Mouse (Mus musculus): ENCODE measurements around the gene Wdr62.

Gene Wdr62

GRCm38 (mm10) chr7:30279951-30280669 lies at the start of gene Wdr62, which contains the start of gene Thap8:
Gene Wdr62 (minus strand): TSS chr7:30280419.
Gene Thap8 (plus strand): TSS chr7:30280094.
- peak; percentile 85 to 92 for DNase-seq (ENCODE audit: low spot score in 2 of 2)

GRCm38 (mm10) chr7:30328379-30328778 lies 48.2 kb upstream of the Wdr62 start:
- DNase-seq (ENCODE audit: low spot score in 2 of 2), result no peak

- no peak for DNase-seq (ENCODE audit: low spot score in 2 of 2)
Measured at GRCm38 (mm10) chr7:30327140-30327539, 46.9 kb upstream of the Wdr62 start.

GRCm38 (mm10) chr7:30326427-30326826 lies 46.2 kb upstream of the Wdr62 start:
- DNase-seq (ENCODE audit: low spot score in 2 of 2), result no peak

- DNase-seq (ENCODE audit: low spot score in 2 of 2), result no peak
Measured at GRCm38 (mm10) chr7:30325364-30325763, 45.1 kb upstream of the Wdr62 start.

GRCm38 (mm10) chr7:30324300-30324944 lies 44.2 kb upstream of the Wdr62 start:
- no peak for DNase-seq (ENCODE audit: low spot score in 2 of 2)

- no peak for DNase-seq (ENCODE audit: low spot score in 2 of 2)
Measured at GRCm38 (mm10) chr7:30323795-30324194, 43.6 kb upstream of the Wdr62 start, which contains the start of gene Sdhaf1. Gene Sdhaf1 (minus strand): TSS chr7:30323895.

DNA sequence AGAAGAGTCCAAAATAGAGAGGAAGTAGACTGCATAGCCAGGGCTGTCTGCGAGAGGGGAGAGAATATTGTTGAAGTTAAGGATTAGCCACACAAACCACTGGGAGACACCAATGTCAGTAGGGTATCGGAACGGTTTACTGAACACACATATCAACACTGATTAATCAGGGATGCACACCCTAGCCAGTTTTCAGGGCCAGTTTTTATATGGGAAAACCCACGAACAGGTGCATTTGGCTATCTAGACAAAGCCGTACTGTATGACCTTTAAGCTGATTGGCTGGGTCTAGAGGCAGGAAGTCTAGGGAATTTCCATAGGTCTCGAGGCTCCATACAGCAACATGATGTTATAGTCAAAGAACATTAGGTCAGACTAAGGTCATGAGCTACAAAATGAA lies 42.6 kb upstream of the Wdr62 start:
- DNase-seq (ENCODE audit: low spot score in 2 of 2), result no peak

- DNase-seq (ENCODE audit: low spot score in 2 of 2), result peak; percentile 95 to 98
Measured at GRCm38 (mm10) chr7:30322285-30322667, 42.1 kb upstream of the Wdr62 start.

GRCm38 (mm10) chr7:30321539-30322284 lies 41.5 kb upstream of the Wdr62 start, which contains the start of gene E130208F15Rik:
Gene E130208F15Rik (plus strand): TSS chr7:30321740.
- DNase-seq (ENCODE audit: low spot score in 2 of 2), result peak; percentile 51 to 79

DNA sequence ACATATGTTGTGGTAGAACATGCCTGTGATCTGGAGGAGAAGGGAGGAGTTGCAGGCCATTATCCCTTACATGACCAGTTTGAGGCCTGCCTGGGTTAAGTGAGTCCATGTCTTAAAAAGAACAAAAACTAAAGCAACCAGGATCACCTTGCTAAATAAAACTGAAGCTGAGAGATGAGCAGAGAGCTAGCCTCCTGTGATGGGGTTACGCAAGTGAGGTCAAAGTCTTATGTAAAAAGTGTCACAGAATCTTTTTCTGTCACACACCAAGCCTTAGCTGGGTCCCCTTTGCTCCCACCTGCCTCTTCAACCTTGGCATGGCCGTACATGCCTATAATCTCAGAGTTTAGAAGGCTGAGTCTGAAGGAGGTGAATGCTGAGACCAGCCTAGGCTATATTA lies 40.7 kb upstream of the Wdr62 start:
- no peak for DNase-seq (ENCODE audit: low spot score in 2 of 2)

DNA sequence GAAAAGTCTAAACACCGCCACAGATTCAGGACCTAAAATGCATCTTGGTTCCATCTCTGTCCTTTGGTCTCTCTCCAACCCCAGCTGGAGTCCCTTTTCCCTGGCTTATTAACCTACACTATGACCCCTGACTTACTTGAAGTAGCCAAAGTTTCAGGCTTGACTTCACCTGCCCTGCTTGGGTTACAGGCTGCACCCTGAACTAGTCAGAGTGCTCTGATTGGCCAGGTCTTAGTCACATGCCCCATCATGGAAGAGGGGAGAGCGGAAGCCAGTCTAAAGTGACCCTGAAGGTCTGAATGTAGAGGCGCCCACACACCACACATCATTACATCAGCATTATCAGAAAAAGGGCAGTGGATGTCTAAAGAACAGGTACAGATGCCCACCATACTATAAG lies 37.9 kb upstream of the Wdr62 start:
- DNase-seq (ENCODE audit: low spot score in 2 of 2), result no peak

DNA sequence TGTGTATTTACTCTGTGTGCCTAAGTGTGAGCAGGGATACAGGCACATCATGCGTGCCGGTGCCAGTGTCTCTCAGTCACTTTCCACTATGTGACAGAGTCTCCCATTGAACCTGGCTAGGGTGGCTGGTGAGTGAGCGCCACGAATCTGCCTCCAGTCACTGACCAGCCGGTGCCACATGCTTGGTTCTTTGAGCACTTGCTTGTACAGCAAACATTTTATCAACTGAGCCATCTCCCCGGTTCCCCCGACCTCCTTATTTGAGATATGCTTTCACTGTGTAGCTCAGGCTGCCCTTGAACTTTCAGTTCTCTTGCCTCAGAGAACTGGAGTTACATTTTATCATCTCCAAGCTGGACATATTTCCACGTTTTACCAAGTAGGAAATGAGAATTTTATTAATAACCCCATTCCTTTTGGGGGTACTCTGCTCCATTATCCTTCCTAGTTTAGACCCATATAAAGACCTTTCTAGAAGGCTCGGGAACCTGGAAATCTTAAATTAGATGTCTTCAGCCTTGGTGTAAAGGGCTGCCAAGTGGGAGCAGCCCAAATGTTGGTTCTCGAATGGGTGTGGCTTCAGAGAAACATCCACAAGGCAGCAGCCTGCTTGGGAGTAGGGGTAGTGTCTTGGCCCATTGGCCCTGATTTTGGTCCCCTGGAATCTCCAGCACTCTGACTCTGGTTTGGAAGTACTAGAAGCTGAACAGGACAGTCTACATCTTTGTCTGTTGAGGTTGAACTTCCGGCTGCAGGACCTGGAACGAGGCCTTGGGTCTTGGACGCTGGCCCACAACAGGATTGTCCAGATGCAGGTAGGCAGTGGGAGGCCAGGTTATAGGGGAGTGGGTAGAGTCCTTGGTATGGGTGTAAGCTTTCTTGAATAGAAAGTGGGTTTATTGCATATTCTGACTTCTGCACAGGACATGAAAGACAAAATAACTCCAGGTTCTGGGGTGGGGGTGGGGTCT lies 35.6 kb upstream of the Wdr62 start:
- DNase-seq (ENCODE audit: low spot score in 2 of 2), result no peak

DNA sequence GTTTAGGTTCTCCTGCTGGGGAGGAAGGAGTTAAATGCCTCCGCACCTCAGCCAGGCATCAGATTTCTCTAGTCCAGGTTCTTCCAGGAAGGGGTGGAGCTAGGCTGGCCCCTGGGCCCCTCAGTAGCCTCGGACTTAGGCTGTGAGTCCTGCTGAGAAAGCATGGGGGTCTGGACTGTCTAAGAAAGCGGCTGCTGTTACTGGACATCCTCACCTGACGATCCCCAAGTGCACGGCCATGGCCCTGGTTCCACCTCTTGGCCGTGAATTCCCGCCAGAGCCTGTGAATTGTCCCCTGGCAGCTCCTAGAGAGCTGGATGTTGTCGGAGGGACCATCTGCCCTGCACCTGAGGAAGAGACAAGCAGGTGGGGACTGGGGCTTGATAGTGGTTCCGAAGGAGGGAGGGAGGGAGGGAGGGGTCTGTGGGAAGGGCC lies 34.5 kb upstream of the Wdr62 start, which contains the start of gene Syne4:
Gene Syne4, plus strand, starts transcription at position 87 of the 435 bp plus-strand sequence.
- no peak for DNase-seq (ENCODE audit: low spot score in 2 of 2)

- DNase-seq (ENCODE audit: low spot score in 2 of 2), result no peak
Measured at GRCm38 (mm10) chr7:30313666-30314320, 33.6 kb upstream of the Wdr62 start.

DNA sequence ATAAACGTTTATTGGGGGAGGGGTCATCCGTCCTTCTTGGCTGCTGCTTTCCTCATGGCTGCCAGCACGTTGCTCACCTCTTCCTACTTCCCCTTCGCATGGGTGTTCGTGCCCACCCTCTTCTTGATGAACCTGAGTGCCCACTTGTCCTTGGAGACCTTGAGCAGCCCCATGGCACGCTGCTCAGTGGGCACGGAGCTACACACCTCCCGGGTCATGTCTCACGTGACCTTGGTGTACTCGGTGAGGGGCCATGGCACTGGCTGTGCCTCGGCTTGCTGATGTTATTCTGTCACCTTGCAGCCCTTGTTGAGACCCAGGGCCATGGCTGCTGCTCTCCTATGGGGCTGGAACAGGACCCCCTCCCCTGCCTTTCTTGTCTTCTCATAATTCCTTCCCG lies 29.9 kb upstream of the Wdr62 start:
- no peak for DNase-seq (ENCODE audit: low spot score in 2 of 2)

- DNase-seq (ENCODE audit: low spot score in 2 of 2), result no peak
Measured at GRCm38 (mm10) chr7:30309395-30310129, 29.3 kb upstream of the Wdr62 start.

DNA sequence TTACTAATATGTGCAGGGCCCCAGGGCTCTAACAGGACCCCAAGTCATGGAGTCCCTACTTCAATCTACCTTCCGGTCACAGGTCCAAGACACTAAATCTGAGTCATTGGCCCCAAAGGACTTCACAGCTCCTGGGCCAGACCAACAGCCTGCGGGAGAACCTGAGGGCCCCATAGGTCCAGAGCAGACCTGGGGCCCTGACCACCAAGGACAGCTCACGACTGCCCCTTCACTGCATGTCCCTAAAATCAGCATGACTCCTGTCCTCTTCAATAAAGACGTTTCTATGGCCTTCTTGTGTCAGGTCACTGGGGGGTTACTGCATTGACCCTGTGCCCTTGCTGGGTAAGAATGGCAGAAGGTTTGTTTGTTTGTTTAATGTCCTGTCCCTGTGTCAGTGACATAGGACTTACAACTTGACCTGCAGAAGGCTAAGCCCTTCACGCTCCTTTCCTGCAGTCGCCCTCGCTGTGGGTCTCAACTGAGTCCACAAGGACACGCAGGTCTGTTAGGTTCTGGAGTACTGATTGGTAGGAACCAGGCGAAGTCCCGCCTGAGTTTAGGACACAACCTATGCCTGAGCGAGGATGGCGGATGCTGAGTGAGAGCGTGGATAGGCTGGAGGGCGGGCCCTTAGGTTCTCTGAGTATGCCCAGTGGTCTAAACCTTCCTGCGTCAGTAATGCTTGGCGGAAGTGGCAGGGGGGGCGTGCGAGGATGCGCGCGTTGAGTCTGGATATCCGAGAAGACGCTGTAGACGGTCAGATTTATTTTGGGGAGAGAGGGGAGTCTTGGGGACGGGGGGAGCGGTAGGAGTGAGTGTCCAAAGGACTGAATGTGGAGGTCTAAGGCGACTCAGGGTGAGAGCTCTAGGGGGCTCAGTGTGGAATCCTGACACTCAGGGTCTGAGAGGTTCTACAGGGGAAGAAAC lies 28.1 kb upstream of the Wdr62 start, which contains the start of gene Alkbh6:
Gene Alkbh6, plus strand, starts transcription at position 642 of the 930 bp plus-strand sequence.
- DNase-seq (ENCODE audit: low spot score in 2 of 2), result peak; percentile 89 to 94

All from urinary bladder, postnatal 36 days (tissue).